Mouse (Mus musculus): Measurements from ENCODE around the gene Ltv1. TPM values are rescaled to one million over a fixed set of nuclear protein-coding genes. Genes with fewer than 3 reads are reported as not detected.

Gene Ltv1
- polyA plus RNA-seq, 1 experiment = 21.9 TPM

GRCm38 (mm10) chr10:13133850-13134249 is 59.1 kb downstream of the Ltv1 start:
- no peak for DNase-seq (ENCODE audit: low read depth)

Other genes with a start within 250 kb of the Ltv1 start
- 0.89 and 2.0 TPM in 2 replicates for gene Stx11, start 228.9 kb downstream of the Ltv1 start, polyA plus RNA-seq (2012; rRNA removed)
- 22.6 and 26.1 TPM in 2 replicates for gene Sf3b5, start 187.8 kb downstream of the Ltv1 start, polyA plus RNA-seq (2012; rRNA removed)
- gene Plagl1, start 132.7 kb downstream of the Ltv1 start, polyA plus RNA-seq (2012; rRNA removed) = 43.8 and 47.5 TPM in 2 replicates
- not detected in 2 replicates for gene Zc2hc1b, start 15.1 kb downstream of the Ltv1 start, polyA plus RNA-seq (2012; rRNA removed)